Mouse (Mus musculus) olfactory bulb, adult 2 months (tissue): ENCODE measurements around the gene Slc19a1.

Experiments
- CTCF ChIP-seq: fragments of 200-500 bp; IDR thresholded peaks from 2 replicates; pipeline ENCODE4 v1.5.1; 2012; ENCODE audit warnings: low read depth, mild to moderate bottlenecking, low read length, moderate library complexity; ENCODE audit not compliant: insufficient read depth
- POLR2A ChIP-seq: fragments of 200-500 bp; IDR thresholded peaks from 2 replicates; pipeline ENCODE4 v1.6.1; 2012; ENCODE audit warnings: mild to moderate bottlenecking, low read depth, low read length, moderate library complexity; ENCODE audit not compliant: insufficient read depth

- TF ChIP-seq CTCF (no peak), POLR2A (no peak)
Observed at GRCm38 (mm10) chr10:77008698-77009097, 23.3 kb upstream of the Slc19a1 start.
